ENCODE assay signal across 9 mouse cellular contexts in the genomic region with DNA sequence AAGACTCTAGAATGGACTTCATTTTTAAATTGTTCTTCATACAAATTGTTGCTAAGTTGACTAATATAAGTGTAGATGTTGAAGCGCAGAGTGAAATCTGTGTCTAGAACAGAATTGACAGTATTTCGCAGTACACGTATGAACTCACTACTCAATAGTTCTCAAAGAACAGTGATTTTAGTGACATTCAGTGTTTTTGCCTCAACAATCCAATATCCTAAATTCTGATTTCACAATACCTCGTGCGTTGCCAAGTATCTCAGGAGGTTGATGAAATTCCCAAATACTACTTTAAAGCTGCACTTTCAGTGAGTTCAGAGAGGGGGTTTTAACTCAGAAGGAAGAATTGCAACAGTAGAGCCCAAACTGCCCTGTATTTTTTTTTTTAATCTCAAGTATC. TPM values are rescaled to one million over a fixed set of nuclear protein-coding genes. Genes with fewer than 3 reads are reported as not detected.
A peak's percentile ranks its signal among the peaks of the same experiment; 100 is the strongest.
DNase-seq lines count a peak whose midpoint lies in the region; ATAC-seq and TF ChIP-seq lines count a peak whose summit lies in the region.
"Had no signal": no experiment of that assay in that cellular context is flagged by ENCODE, and none has a peak within 500 bp of the region (broad histone marks: within the 10 kb centered on the region; RNA-seq: fewer than 3 reads in every experiment).

No protein-coding gene starts in this region.

- H3K4me1 ChIP-seq in embryonic facial prominence, embryonic 10.5 days = peaks cover 23% of the 10 kb centered on the region
- H3K4me1 ChIP-seq in hindbrain, embryonic 16.5 days (ENCODE audit: control insufficient read depth, insufficient read depth, low read depth, low read length) = peaks cover 19% of the 10 kb centered on the region
- peaks cover 15% of the 10 kb centered on the region for H3K4me1 ChIP-seq in midbrain, embryonic 12.5 days
- peaks cover 2% of the 10 kb centered on the region; the same call in 1 of the 2 replicates for H3K4me1 ChIP-seq in thymus, adult 2 months (replicated peaks; ENCODE audit: control insufficient read depth, insufficient read depth, low read length)

- H3K27ac ChIP-seq in embryonic facial prominence, embryonic 10.5 days (replicated peaks) = no peak overlapping the region
- no peak overlapping the region; the same call in 1 of the 2 replicates for H3K27ac ChIP-seq in hindbrain, embryonic 16.5 days (ENCODE audit: low read depth, low read length)
- H3K27ac ChIP-seq in midbrain, embryonic 12.5 days (replicated peaks) = no peak overlapping the region
- H3K27ac ChIP-seq in thymus, adult 2 months (ENCODE audit: control insufficient read depth, insufficient read depth, low read length) = no peak overlapping the region

- WGBS in embryonic facial prominence, embryonic 10.5 days = 90% methylated on average over 5 of the region's 5 CpGs
- 87% methylated on average over 5 of the region's 5 CpGs for WGBS in hindbrain, embryonic 16.5 days
- 87% methylated on average over 5 of the region's 5 CpGs for WGBS in midbrain, embryonic 12.5 days
- 97% methylated on average over 5 of the region's 5 CpGs for WGBS in thymus, adult 2 months

- H3K4me2 ChIP-seq in hindbrain, embryonic 16.5 days (ENCODE audit: low read length) = peak overlapping the region; percentile 74
- peak overlapping the region; percentile 63 for H3K4me2 ChIP-seq in midbrain, embryonic 12.5 days (replicated peaks)

- no peaks in the 10 kb centered on the region for H3K9me3 ChIP-seq in embryonic facial prominence, embryonic 10.5 days
- H3K9me3 ChIP-seq in hindbrain, embryonic 16.5 days (ENCODE audit: control insufficient read depth, low read length) = no peaks in the 10 kb centered on the region
- H3K9me3 ChIP-seq in midbrain, embryonic 12.5 days = no peaks in the 10 kb centered on the region

- H3K9ac ChIP-seq in hindbrain, embryonic 16.5 days (ENCODE audit: low read depth, low read length) = no peak overlapping the region
- peak overlapping the region; percentile 90; the same call in 1 of the 2 replicates for H3K9ac ChIP-seq in midbrain, embryonic 12.5 days (replicated peaks)

- TF ChIP-seq POLR2A in thymus, adult 2 months (IDR thresholded peaks at IDR 0.05; ENCODE audit: control insufficient read depth, extremely low read depth, insufficient read depth, low read length, poor library complexity) = no peak

- peak overlapping the region; percentile 93 for H3K4me3 ChIP-seq in embryonic facial prominence, embryonic 10.5 days
- peak overlapping the region; percentile 94 for H3K4me3 ChIP-seq in hindbrain, embryonic 16.5 days (ENCODE audit: low read length)
- H3K4me3 ChIP-seq in midbrain, embryonic 12.5 days = peak overlapping the region; percentile 86
- H3K4me3 ChIP-seq in thymus, adult 2 months (ENCODE audit: control insufficient read depth, insufficient read depth, low read length) = no peak overlapping the region

- ATAC-seq in hindbrain, embryonic 16.5 days = no peak
- ATAC-seq in midbrain, embryonic 12.5 days (ENCODE audit: low FRiP score, low read depth) = no peak

- peaks cover 40% of the 10 kb centered on the region for H3K36me3 ChIP-seq in embryonic facial prominence, embryonic 10.5 days (replicated peaks)
- peaks cover 19% of the 10 kb centered on the region for H3K36me3 ChIP-seq in hindbrain, embryonic 16.5 days (ENCODE audit: control insufficient read depth, insufficient read depth, low read length)
- peaks cover 33% of the 10 kb centered on the region for H3K36me3 ChIP-seq in midbrain, embryonic 12.5 days
- H3K36me3 ChIP-seq in thymus, adult 2 months (ENCODE audit: control insufficient read depth, insufficient read depth, low read length) = peaks cover 17% of the 10 kb centered on the region

- TF ChIP-seq CTCF in thymus, adult 2 months (IDR thresholded peaks at IDR 0.05; ENCODE audit: borderline replicate concordance, control insufficient read depth, extremely low read depth, insufficient read depth, low read length, poor library complexity) = no peak

- peak; percentile 27 for DNase-seq in heart, adult 11 months
- DNase-seq in heart, postnatal 25 days (ENCODE audit: low spot score) = no peak
- no peak for DNase-seq in embryonic facial prominence, embryonic 10.5 days (ENCODE audit: low spot score)
- DNase-seq in thymus, postnatal 36 days = no peak
- no peak for DNase-seq in thymus, adult 2 months
- no peak for DNase-seq in kidney, postnatal 25 days
- DNase-seq: cerebellum, adult 11 months had no signal

- H3K27me3 ChIP-seq in embryonic facial prominence, embryonic 10.5 days (replicated peaks; ENCODE audit: low read depth, poor library complexity, severe bottlenecking) = no peaks in the 10 kb centered on the region
- H3K27me3 ChIP-seq in hindbrain, embryonic 16.5 days (replicated peaks; ENCODE audit: control insufficient read depth, insufficient read depth, low read length) = no peaks in the 10 kb centered on the region
- H3K27me3 ChIP-seq in midbrain, embryonic 12.5 days = no peaks in the 10 kb centered on the region
- H3K27me3 ChIP-seq in thymus, adult 2 months (ENCODE audit: control insufficient read depth, insufficient read depth, low read length) = no peaks in the 10 kb centered on the region

- intact Hi-C loops in heart, postnatal 25 days (cut with DNase I) = no loop called here

RNA-seq across cellular contexts. Expression of gene Mtch2, which starts 1.4 kb away (rescaled TPM):
- 100 to 1,000 TPM; 187 to 188 TPM for total RNA-seq in heart, postnatal 25 days (2021)
- 248 and 251 TPM in 2 replicates for polyA plus RNA-seq in embryonic facial prominence, embryonic 10.5 days (2016; fragmentation: Nextera tagmentation; extraction: Ambion mirVana)
- polyA plus RNA-seq in hindbrain, embryonic 16.5 days (2015; fragmentation: Nextera tagmentation; extraction: Ambion mirVana) = 256 and 257 TPM in 2 replicates
- 207 and 209 TPM in 2 replicates for polyA plus RNA-seq in midbrain, embryonic 12.5 days (2016; fragmentation: Nextera tagmentation; extraction: Ambion mirVana)
- polyA plus RNA-seq in thymus, adult 2 months (2012; rRNA removed) = 44.2 and 57.2 TPM in 2 replicates

RNA-seq across cellular contexts. Expression of gene C1qtnf4, which starts 37.3 kb away (rescaled TPM):
- 1 to 10 TPM; 3.6 to 4.1 TPM for total RNA-seq in heart, postnatal 25 days (2021)
- 2.8 and 4.9 TPM in 2 replicates for polyA plus RNA-seq in embryonic facial prominence, embryonic 10.5 days (2016; fragmentation: Nextera tagmentation; extraction: Ambion mirVana)
- polyA plus RNA-seq in hindbrain, embryonic 16.5 days (2015; fragmentation: Nextera tagmentation; extraction: Ambion mirVana) = 19.8 and 26.6 TPM in 2 replicates
- polyA plus RNA-seq in midbrain, embryonic 12.5 days (2016; fragmentation: Nextera tagmentation; extraction: Ambion mirVana) = 29.2 and 32.9 TPM in 2 replicates
- polyA plus RNA-seq in thymus, adult 2 months (2012; rRNA removed) = 2.5 and 4.9 TPM in 2 replicates

RNA-seq across cellular contexts. Expression of gene Kbtbd4, which starts 56.2 kb away (rescaled TPM):
- total RNA-seq in heart, postnatal 25 days (2021) = 10 to 100 TPM; 18.0 to 22.2 TPM
- polyA plus RNA-seq in embryonic facial prominence, embryonic 10.5 days (2016; fragmentation: Nextera tagmentation; extraction: Ambion mirVana) = 58.1 and 59.4 TPM in 2 replicates
- 56.7 and 61.4 TPM in 2 replicates for polyA plus RNA-seq in hindbrain, embryonic 16.5 days (2015; fragmentation: Nextera tagmentation; extraction: Ambion mirVana)
- polyA plus RNA-seq in midbrain, embryonic 12.5 days (2016; fragmentation: Nextera tagmentation; extraction: Ambion mirVana) = 53.5 and 54.5 TPM in 2 replicates
- 26.9 and 29.1 TPM in 2 replicates for polyA plus RNA-seq in thymus, adult 2 months (2012; rRNA removed)

RNA-seq across cellular contexts. Expression of gene Ndufs3, which starts 56.3 kb away (rescaled TPM):
- total RNA-seq in heart, postnatal 25 days (2021) = 100 to 1,000 TPM; 854 to 889 TPM
- polyA plus RNA-seq in embryonic facial prominence, embryonic 10.5 days (2016; fragmentation: Nextera tagmentation; extraction: Ambion mirVana) = 201 and 206 TPM in 2 replicates
- polyA plus RNA-seq in hindbrain, embryonic 16.5 days (2015; fragmentation: Nextera tagmentation; extraction: Ambion mirVana) = 221 and 244 TPM in 2 replicates
- polyA plus RNA-seq in midbrain, embryonic 12.5 days (2016; fragmentation: Nextera tagmentation; extraction: Ambion mirVana) = 187 and 196 TPM in 2 replicates
- polyA plus RNA-seq in thymus, adult 2 months (2012; rRNA removed) = 133 and 163 TPM in 2 replicates
